Mouse (Mus musculus): Measurements from ENCODE around the gene Mtmr10. TPM values are rescaled to one million over a fixed set of nuclear protein-coding genes. Genes with fewer than 3 reads are reported as not detected.

Mtmr10 gene
- polyA plus RNA-seq (2016; fragmentation: Nextera tagmentation; extraction: Ambion mirVana) = 10.7 and 11.4 TPM in 2 replicates

DNA sequence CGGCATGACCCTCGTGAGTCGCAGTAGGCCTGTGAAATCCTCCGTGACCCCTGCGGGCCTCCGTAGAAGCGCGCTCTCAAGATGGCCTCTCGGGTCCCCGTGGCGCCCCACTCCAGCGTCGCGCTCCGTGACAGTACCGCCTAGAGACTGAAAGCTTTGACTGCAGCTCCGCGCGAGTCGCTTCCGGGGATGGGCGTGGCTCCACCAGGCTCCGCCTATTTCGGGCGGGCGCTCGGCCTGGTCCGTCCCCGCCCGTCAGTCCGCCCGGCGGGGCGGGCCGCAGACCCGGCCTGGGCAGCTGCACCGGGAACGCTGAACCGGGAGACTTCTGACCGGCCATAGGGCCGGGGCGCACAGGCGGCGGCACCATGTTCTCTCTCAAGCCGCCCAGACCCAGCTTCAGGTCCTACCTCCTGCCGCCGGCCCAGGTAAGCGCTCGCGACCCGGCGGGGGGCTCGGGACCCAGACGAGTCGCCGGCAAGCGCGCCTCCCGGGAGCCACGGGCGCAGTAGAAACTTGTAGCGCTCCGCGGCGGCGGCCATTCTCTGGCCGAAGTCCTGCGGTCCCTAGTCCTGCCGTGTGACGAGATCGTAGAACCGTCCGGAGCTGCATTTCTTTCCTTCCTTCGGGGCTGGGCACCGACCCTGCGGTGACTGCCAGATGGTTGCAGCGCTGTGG, at the start of gene Mtmr10:
TSS of gene Mtmr10 (plus strand) at position 240 of the 678 bp plus-strand sequence.
- Histone ChIP-seq H3K27me3 (replicated peaks; ENCODE audit: low read depth, poor library complexity, severe bottlenecking) (no peaks in the 10 kb centered on the region; the same call in 1 of the 2 replicates), H3K4me1 (peaks cover 19% of the 10 kb centered on the region), H3K4me3 (peak within 1 kb of the TSS; percentile 86), H3K27ac (replicated peaks) (peak within 1 kb of the TSS; percentile 91), H3K9me3 (no peaks in the 10 kb centered on the region), H3K36me3 (replicated peaks) (peaks cover 5% of the 10 kb centered on the region; the same call in 1 of the 2 replicates)
- peak; percentile 97 for DNase-seq (ENCODE audit: low spot score)
- WGBS = under 1% methylated on average over 77 of the region's 77 CpGs

DNA sequence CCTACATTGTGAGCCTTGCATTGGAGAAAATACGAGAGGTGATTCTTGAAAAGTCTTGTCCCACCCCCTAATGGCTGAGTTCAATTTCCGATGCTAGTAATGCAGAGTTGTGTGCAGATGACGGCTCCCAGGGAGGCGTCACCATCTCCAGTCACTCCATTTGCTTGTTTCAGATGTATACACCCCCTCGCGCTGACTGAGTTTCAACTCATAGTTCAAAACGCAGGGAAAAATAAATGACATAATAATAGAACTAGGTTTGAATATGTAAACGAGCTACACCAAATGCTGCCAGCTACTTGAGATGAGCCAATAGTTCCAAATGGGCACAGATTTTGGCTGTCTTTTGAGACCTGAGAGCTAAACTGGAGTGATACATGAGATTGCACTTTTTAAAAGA, 49.7 kb upstream of the Mtmr10 start:
- H3K27ac ChIP-seq (replicated peaks) = no peak overlapping the region
- no peaks in the 10 kb centered on the region for H3K9me3 ChIP-seq
- 94% methylated on average over 8 of the region's 8 CpGs for WGBS
- no peak for DNase-seq (ENCODE audit: low spot score)
- peaks cover 26% of the 10 kb centered on the region for H3K4me1 ChIP-seq
- H3K36me3 ChIP-seq (replicated peaks) = no peaks in the 10 kb centered on the region
- H3K4me3 ChIP-seq = no peak overlapping the region
- H3K27me3 ChIP-seq (replicated peaks; ENCODE audit: low read depth, poor library complexity, severe bottlenecking) = no peaks in the 10 kb centered on the region

DNA sequence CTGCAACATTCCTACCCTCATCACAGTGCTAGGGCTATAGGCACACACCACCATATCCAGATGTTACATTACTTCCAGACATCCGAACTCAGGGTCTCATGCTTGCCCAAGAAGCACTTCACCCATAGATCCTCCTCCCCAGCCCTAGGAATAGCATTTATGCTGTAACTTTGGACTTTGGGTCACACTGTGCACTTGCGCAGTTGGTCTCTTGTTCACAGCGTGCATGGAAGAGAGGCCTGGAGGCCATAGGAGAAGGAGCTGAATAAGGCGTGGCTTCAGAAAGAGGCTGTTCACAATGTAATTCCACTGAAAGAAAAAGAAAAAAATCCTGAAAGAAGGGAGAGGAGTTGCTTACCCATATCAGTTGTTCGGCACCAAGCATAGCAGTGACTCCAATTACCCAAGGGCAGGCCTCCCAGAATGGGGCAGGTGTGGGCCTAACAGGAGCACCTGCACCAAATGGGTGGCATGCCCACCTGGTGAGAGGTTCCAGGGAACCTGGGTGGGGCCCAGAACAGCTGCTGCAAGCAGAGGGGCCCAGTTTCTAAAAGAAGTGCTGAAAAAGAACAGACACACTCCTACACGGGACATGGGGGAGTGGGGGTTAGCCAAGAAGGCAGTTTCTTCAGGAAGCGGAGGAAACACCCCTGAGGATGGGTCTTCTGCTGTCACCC, 48.9 kb upstream of the Mtmr10 start:
- Histone ChIP-seq H3K27me3 (replicated peaks; ENCODE audit: low read depth, poor library complexity, severe bottlenecking) (no peaks in the 10 kb centered on the region), H3K27ac (replicated peaks) (no peak overlapping the region), H3K4me1 (peaks cover 26% of the 10 kb centered on the region), H3K36me3 (replicated peaks) (no peaks in the 10 kb centered on the region), H3K4me3 (no peak overlapping the region), H3K9me3 (no peaks in the 10 kb centered on the region)
- 88% methylated on average over 7 of the region's 7 CpGs for WGBS
- no peak for DNase-seq (ENCODE audit: low spot score)

DNA sequence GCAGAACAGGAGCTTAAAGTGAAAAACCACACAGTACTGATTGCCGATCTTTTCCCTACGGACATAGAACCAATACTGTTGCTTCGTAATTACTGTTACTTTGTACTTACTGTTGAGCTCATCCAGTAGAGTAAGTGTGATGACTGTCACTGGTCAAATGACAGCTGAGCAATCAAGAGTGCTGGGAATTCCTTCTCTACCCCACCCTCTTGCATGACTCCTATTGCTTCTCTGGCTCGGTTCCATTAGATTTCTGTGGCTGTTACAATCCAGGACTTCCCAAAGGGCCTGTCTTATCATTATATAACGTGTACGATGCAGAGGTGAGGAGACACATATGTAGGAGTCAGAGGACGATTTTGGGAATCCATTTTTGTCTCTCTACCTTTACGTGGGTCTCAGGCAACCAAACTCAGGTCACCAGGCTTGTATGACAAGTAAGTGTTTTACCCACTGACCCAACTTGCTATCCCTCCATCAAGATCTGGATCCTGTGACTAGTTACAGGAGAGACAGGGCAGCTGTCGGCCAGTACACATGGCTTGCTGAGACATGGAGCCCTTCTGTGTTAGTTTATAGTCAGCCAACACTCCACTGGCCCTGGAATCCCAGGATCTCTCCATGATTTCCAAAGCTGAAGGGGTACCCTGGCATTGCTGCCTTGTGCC, 48.2 kb upstream of the Mtmr10 start:
- 0 out of 2 replicates have a peak overlapping the region, but pooled peaks have one; percentile 1 for H3K27ac ChIP-seq (replicated peaks)
- H3K4me3 ChIP-seq = no peak overlapping the region
- H3K27me3 ChIP-seq (replicated peaks; ENCODE audit: low read depth, poor library complexity, severe bottlenecking) = no peaks in the 10 kb centered on the region
- peaks cover 26% of the 10 kb centered on the region for H3K4me1 ChIP-seq
- no peaks in the 10 kb centered on the region for H3K36me3 ChIP-seq (replicated peaks)
- no peaks in the 10 kb centered on the region for H3K9me3 ChIP-seq
- DNase-seq (ENCODE audit: low spot score) = no peak
- WGBS = 86% methylated on average over 9 of the region's 9 CpGs

DNA sequence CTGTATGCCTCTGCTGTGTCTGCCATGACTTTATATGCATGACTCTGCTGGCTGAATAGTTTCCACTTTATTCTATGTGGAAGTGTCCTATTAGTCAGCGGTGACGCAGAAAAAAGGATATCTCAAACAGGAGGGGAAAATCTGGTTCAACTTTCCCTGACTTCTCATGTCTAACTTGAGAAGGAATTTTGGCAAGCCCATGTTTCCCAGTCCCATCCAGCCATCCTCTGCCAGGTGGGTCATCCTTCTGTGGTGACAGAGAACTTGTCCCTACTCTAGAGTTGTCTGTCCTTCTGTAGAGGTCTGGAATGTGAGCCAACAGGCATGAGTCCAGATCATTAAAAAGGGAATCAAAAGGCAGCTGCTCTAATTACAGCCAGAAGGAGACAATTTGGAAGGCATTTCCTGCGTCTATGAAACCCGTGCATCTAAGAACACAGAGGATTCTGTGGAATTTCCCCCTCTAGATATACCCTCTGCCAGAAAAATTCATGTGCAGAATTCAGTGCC, 47.6 kb upstream of the Mtmr10 start:
- H3K27ac ChIP-seq (replicated peaks) = 0 out of 2 replicates have a peak overlapping the region, but pooled peaks have one; percentile 1
- no peak overlapping the region for H3K4me3 ChIP-seq
- no peaks in the 10 kb centered on the region for H3K36me3 ChIP-seq (replicated peaks)
- peaks cover 26% of the 10 kb centered on the region for H3K4me1 ChIP-seq
- H3K9me3 ChIP-seq = no peaks in the 10 kb centered on the region
- H3K27me3 ChIP-seq (replicated peaks; ENCODE audit: low read depth, poor library complexity, severe bottlenecking) = no peaks in the 10 kb centered on the region
- no peak for DNase-seq (ENCODE audit: low spot score)
- 65% methylated on average over 4 of the region's 4 CpGs for WGBS

DNA sequence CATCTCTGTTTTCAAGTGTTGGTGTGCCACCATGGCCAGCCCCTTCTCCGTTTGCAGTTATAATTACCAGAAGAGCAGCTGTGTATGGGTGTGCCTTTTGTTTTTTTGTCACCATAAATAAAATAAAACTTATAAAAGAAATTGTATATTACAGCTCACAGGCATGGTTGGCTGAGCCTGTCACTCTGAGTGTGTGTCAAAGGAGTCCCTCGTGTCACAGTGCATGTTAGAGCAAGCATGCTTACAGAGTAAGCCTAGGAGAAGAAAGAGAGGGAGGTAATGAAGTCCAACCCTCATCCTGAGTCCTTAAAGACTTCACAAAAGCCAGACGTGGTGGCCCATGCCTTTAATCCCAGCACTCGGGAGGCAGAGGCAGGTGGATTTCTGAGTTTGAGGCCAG, 45.0 kb upstream of the Mtmr10 start:
- no peaks in the 10 kb centered on the region for H3K27me3 ChIP-seq (replicated peaks; ENCODE audit: low read depth, poor library complexity, severe bottlenecking)
- H3K27ac ChIP-seq (replicated peaks) = no peak overlapping the region
- no peak overlapping the region for H3K4me3 ChIP-seq
- WGBS = 70% methylated on average over 4 of the region's 4 CpGs
- no peaks in the 10 kb centered on the region for H3K36me3 ChIP-seq (replicated peaks)
- no peak for DNase-seq (ENCODE audit: low spot score)
- no peaks in the 10 kb centered on the region for H3K9me3 ChIP-seq
- peaks cover 18% of the 10 kb centered on the region for H3K4me1 ChIP-seq

DNA sequence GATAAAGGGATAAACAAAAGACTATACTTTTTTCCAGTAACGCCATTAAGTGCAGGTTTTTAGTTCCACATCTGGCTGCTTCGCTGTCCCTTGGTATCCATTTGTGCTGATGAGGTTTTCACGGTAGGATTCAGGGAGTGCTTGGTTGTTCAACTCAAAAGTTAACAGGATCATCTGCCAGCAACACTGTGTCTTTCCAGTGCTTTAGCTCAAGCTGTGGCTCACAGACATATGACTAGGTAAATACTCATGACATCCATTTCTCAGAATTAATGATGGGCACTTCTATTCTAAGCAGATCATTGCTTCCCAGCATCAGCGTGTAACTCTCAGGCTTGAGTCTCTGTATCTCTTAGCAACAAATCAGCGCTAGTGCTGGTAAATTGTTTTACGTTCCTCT, 43.1 kb upstream of the Mtmr10 start:
- H3K27me3 ChIP-seq (replicated peaks; ENCODE audit: low read depth, poor library complexity, severe bottlenecking) = no peaks in the 10 kb centered on the region
- WGBS = 87% methylated on average over 6 of the region's 6 CpGs

DNA sequence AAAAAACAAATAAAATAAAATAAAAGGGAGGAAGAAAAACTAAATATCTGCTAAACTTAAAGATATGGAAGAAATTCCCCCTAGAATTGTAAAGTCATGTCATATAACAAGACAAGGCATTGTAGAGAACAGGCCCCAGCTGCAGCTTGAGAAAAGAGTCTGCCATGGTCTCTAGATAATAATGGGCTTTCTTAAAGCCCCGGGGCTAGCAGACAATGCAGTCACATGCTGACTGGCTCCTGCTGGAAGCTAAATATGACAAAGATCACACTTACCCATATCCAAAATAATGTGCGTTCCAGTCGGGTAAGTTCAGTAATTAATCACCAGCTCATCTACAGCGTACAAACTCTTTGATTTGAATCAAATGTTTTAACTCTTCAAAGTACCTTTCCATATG, 40.7 kb upstream of the Mtmr10 start:
- H3K4me3 ChIP-seq = no peak overlapping the region
- H3K36me3 ChIP-seq (replicated peaks) = no peaks in the 10 kb centered on the region
- DNase-seq (ENCODE audit: low spot score) = no peak
- no peak overlapping the region for H3K27ac ChIP-seq (replicated peaks)
- no peaks in the 10 kb centered on the region for H3K9me3 ChIP-seq
- H3K27me3 ChIP-seq (replicated peaks; ENCODE audit: low read depth, poor library complexity, severe bottlenecking) = no peaks in the 10 kb centered on the region
- peaks cover 3% of the 10 kb centered on the region for H3K4me1 ChIP-seq
- 75% methylated on average over 4 of the region's 4 CpGs for WGBS

More for the DNA sequence above, 43.1 kb upstream of the Mtmr10 start:
- no peak for DNase-seq (ENCODE audit: low spot score)
- peaks cover 12% of the 10 kb centered on the region for H3K4me1 ChIP-seq
- H3K27ac ChIP-seq (replicated peaks) = no peak overlapping the region
- no peak overlapping the region for H3K4me3 ChIP-seq
- no peaks in the 10 kb centered on the region for H3K9me3 ChIP-seq
- no peaks in the 10 kb centered on the region for H3K36me3 ChIP-seq (replicated peaks)

DNA sequence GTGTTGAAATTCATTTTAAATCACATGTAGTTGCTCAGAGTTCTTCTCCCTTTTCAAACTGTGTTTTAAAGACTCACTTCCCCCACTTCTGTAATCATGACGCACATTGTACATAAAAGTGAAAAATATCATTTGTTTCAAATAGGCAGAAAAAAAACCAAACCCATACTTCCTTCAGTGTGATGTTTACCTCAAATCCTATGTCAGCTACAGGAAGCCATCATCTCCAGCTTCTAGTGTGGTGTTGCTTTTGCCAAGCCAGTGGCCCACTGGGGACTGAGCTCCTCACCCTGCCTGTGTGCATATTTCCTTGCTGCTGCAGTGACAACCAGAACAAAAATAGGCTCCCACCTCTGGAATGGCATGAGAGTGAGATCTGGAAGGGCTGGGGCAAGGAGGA, 39.1 kb upstream of the Mtmr10 start:
- WGBS = 92% methylated on average over 1 of the region's 1 CpGs
- no peaks in the 10 kb centered on the region for H3K36me3 ChIP-seq (replicated peaks)
- no peak for DNase-seq (ENCODE audit: low spot score)

DNA sequence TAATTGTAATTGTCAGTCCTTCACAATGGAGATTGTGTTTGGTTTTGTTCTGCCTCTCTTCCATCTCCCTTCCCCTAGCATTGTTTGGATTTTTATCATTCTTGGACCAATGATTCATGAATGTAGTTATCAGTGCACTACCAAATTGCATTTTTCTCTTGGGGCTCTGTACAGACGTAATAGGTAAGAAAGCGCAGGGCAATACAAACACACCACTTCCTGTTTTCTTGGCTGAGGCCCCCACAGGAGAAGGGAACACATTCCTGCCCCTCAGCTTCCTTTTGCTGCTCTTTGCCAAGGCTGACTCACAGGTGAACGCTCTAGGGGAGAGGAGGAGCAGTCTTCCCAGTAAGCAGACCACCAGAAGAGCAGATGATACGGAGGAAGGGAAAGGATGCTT, 37.7 kb upstream of the Mtmr10 start:
- Histone ChIP-seq H3K4me3 (no peak overlapping the region), H3K9me3 (no peaks in the 10 kb centered on the region), H3K4me1 (peaks cover 3% of the 10 kb centered on the region), H3K36me3 (replicated peaks) (no peaks in the 10 kb centered on the region), H3K27ac (replicated peaks) (no peak overlapping the region), H3K27me3 (replicated peaks; ENCODE audit: low read depth, poor library complexity, severe bottlenecking) (no peaks in the 10 kb centered on the region)
- DNase-seq (ENCODE audit: low spot score) = no peak
- 51% methylated on average over 4 of the region's 4 CpGs for WGBS

More for the DNA sequence above, 39.1 kb upstream of the Mtmr10 start:
- Histone ChIP-seq H3K4me1 (peaks cover 3% of the 10 kb centered on the region), H3K27ac (replicated peaks) (no peak overlapping the region), H3K9me3 (no peaks in the 10 kb centered on the region), H3K4me3 (no peak overlapping the region), H3K27me3 (replicated peaks; ENCODE audit: low read depth, poor library complexity, severe bottlenecking) (no peaks in the 10 kb centered on the region)

DNA sequence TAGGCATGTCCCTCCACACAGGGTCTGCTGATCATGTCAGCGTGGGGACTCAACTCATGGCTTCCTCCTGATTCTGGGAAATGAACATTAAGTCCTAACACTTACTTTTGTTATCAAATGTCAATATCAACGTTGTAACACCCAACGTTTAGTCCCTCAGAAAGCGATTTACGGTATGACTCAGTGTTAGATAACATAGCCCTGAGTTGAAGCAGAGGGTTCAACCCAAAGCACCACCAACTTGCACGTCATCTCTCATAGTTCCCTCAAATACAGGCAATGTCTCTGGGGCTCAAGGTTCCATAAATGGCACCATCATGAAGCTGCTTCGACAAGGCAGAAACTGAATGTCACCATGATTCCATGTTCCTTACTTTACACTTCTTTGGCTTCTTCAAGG, 37.0 kb upstream of the Mtmr10 start:
- H3K9me3 ChIP-seq = no peaks in the 10 kb centered on the region
- 92% methylated on average over 7 of the region's 7 CpGs for WGBS
- H3K27me3 ChIP-seq (replicated peaks; ENCODE audit: low read depth, poor library complexity, severe bottlenecking) = no peaks in the 10 kb centered on the region
- no peak overlapping the region for H3K27ac ChIP-seq (replicated peaks)
- H3K4me3 ChIP-seq = no peak overlapping the region
- H3K4me1 ChIP-seq = peaks cover 3% of the 10 kb centered on the region
- no peaks in the 10 kb centered on the region for H3K36me3 ChIP-seq (replicated peaks)
- no peak for DNase-seq (ENCODE audit: low spot score)

DNA sequence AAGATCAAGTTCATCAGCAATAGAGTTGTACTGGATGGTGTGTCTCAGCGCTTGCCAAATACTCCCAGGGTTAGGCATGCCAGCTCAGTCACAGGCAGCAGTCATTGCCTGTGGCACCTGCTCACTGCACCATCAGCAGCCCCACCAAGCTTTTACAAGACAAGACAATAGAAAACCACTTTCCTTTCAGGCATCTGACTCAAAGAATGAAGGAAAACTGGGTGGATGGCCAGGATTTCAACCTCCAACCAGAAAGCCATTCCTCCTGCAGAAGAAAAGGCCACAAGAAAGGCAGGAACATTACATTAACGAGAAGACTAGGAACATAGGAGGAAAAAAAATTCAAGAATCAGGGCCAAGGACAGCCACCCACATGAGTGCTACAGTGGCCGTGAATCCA, 33.7 kb upstream of the Mtmr10 start:
- no peak for DNase-seq (ENCODE audit: low spot score)
- 94% methylated on average over 3 of the region's 3 CpGs for WGBS

More for the DNA sequence above, 33.7 kb upstream of the Mtmr10 start:
- Histone ChIP-seq H3K4me3 (no peak overlapping the region), H3K36me3 (replicated peaks) (no peaks in the 10 kb centered on the region), H3K27ac (replicated peaks) (no peak overlapping the region), H3K9me3 (no peaks in the 10 kb centered on the region), H3K4me1 (peaks cover 3% of the 10 kb centered on the region), H3K27me3 (replicated peaks; ENCODE audit: low read depth, poor library complexity, severe bottlenecking) (no peaks in the 10 kb centered on the region)

All from embryonic facial prominence, embryonic 10.5 days (tissue).